Mouse (Mus musculus) intestine, embryonic 16.5 days (tissue): ENCODE results near the gene Ntm. TPM values are rescaled to one million over a fixed set of nuclear protein-coding genes. Genes with fewer than 3 reads are reported as not detected.

ENCODE experiments used
- ATAC-seq: fragments of 200-750 bp; cut with Nextera tagmentation; 2 replicates; pipeline ENCODE4 v1.8.0; 2017; ENCODE audit warnings: moderate TSS enrichment, moderate library complexity
- H3K27ac ChIP-seq: fragments of 300-500 bp; sonication (generic); 2 replicates; pipeline ENCODE4 v1.5.1; 2014; ENCODE audit warnings: mild to moderate bottlenecking, low read length
- H3K27me3 ChIP-seq: fragments of 300-500 bp; sonication (generic); replicated peaks from 2 replicates; pipeline ENCODE4 v1.6.1; 2014; ENCODE audit warnings: low read length, control low read depth, mixed read lengths; ENCODE audit not compliant: control insufficient read depth, insufficient read depth
- H3K36me3 ChIP-seq: fragments of 300-500 bp; sonication (generic); 2 replicates; pipeline ENCODE4 v1.6.1; 2014; ENCODE audit warnings: low read length, control low read depth; ENCODE audit not compliant: control insufficient read depth, insufficient read depth
- H3K4me1 ChIP-seq: fragments of 300-500 bp; sonication (generic); 2 replicates; pipeline ENCODE4 v1.6.1; 2014; ENCODE audit warnings: low read length, control low read depth, mixed read lengths; ENCODE audit not compliant: control insufficient read depth, insufficient read depth
- H3K4me2 ChIP-seq: fragments of 300-500 bp; sonication (generic); 2 replicates; pipeline ENCODE4 v1.6.1; 2014; ENCODE audit warnings: low read depth, low read length, control low read depth
- H3K4me3 ChIP-seq: fragments of 300-500 bp; sonication (generic); 2 replicates; pipeline ENCODE4 v1.5.1; 2014; ENCODE audit warnings: mild to moderate bottlenecking, low read length
- H3K9ac ChIP-seq: fragments of 300-500 bp; sonication (generic); 2 replicates; pipeline ENCODE4 v1.6.1; 2014; ENCODE audit warnings: low read depth, low read length
- H3K9me3 ChIP-seq: fragments of 300-500 bp; sonication (generic); 2 replicates; pipeline ENCODE4 v1.6.1; 2016; ENCODE audit warnings: low read length, control low read depth; ENCODE audit not compliant: control insufficient read depth
- WGBS: fragments of 180-500 bp; shearing (Covaris S2); extraction: QIAGEN DNeasy Blood & Tissue Kit; methylation state at CpG from one replicate; pipeline ENCODE4 v1.1.7; 2014; 5-methylcytosine and 5-hydroxymethylcytosine counted together
- polyA plus RNA-seq: library from polyadenylated mRNA; unstranded; fragments of >200 nt; fragmentation: Nextera tagmentation; extraction: Ambion mirVana; gene quantifications from 2 replicates; pipeline ENCODE4 v1.2.1, GENCODE M21; 2015

Ntm gene
- polyA plus RNA-seq, 1 experiment from 2014 or later: 5.5 TPM

DNA sequence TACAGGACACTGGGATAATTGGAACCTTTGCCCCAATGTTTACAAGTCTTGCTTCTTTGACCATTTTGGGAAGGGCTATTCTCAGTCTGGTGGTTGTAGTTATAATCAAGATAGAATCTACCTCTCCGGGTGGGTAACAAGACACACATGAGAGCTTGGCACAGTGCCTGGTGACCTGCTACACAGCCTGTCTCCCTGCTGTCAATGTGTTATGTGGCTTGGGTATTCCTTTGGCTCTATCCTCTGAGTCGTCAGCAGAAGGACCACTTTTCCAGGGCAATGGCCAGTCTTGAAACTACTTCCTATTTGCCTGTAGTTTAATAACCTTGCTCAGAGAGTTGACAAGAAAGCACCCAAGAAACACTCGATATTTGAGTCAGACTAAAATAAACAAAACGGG, 575.8 kb downstream of the Ntm start:
- WGBS: 58% methylated on average over 4 of the region's 4 CpGs
- Histone ChIP-seq H3K4me1 (no peaks in the 10 kb centered on the region), H3K27me3 (no peaks in the 10 kb centered on the region), H3K36me3 (no peaks in the 10 kb centered on the region), H3K9me3 (no peaks in the 10 kb centered on the region), H3K4me3 (no peak overlapping the region), H3K9ac (no peak overlapping the region), H3K27ac (no peak overlapping the region), H3K4me2 (no peak overlapping the region)
- ATAC-seq: no peak

DNA sequence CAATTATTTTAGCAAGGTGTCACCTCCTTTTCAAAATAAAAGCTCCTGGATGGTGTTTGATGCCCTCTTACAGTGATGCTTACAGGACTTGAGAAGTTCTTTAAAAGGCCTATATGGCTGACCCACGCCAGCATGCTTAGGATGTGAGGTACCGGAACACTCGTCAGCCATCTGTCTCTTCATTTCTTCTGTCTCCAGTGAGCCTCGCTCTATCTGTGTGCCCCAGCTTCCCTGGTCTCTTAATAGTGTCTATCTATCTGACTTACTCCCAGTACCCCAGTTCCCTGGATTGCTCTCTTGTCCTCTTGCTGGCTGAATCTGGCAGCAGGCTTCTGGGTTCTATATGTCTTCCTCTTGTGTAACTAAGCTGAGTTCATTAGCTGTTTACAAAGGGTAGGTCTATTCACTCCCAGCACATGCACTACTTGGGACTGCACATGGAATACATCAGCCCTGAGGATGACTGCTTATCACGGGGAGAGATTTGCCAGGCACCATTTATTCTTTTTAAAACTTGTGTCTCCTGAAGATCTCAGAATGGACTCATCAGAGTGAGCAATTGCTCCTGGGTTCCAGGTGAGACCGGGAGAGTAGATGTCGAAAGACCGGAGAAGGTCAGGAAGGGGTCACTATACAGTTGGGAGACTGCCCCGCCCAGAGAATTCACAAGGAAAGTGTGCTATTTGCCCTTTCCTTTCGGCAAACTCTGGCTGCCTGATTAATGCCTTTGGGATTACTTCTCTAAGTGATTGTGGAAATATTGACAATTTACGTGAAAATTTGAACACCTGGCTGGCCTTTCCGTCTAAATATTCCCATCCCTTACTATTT, 585.6 kb downstream of the Ntm start:
- Histone ChIP-seq H3K27me3 (no peaks in the 10 kb centered on the region), H3K4me2 (no peak overlapping the region), H3K4me1 (no peaks in the 10 kb centered on the region; the same call in 1 of the 2 replicates), H3K9me3 (no peaks in the 10 kb centered on the region), H3K27ac (no peak overlapping the region), H3K36me3 (no peaks in the 10 kb centered on the region), H3K9ac (no peak overlapping the region), H3K4me3 (no peak overlapping the region)
- ATAC-seq: peak; percentile 71; the same call in 1 of the 2 replicates
- 55% methylated on average over 12 of the region's 12 CpGs for WGBS

DNA sequence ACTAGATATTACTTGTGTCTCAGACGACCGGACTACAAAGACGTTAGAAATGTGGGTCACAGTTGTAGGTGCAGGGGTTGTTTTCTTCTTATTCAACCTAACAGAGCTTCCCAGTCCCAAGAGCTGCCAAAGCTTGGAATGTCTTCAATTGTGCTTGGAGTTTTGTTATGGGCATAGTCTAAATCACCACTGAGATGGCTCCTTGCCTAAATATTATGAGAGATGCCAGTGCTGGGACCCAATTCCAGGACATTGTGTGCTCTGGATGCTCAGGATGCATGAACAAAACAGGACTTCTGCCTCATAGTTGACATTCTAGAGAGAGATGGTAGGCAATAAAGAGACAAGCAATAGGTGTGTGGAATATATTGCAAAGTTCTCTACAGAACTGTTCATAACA, 591.6 kb downstream of the Ntm start:
- WGBS: 93% methylated on average over 3 of the region's 3 CpGs
- no peaks in the 10 kb centered on the region for H3K36me3 ChIP-seq
- no peaks in the 10 kb centered on the region for H3K9me3 ChIP-seq
- H3K4me1 ChIP-seq: no peaks in the 10 kb centered on the region
- no peak overlapping the region for H3K4me2 ChIP-seq
- no peak for ATAC-seq
- no peaks in the 10 kb centered on the region for H3K27me3 ChIP-seq
- no peak overlapping the region for H3K27ac ChIP-seq
- H3K4me3 ChIP-seq: no peak overlapping the region
- no peak overlapping the region for H3K9ac ChIP-seq

DNA sequence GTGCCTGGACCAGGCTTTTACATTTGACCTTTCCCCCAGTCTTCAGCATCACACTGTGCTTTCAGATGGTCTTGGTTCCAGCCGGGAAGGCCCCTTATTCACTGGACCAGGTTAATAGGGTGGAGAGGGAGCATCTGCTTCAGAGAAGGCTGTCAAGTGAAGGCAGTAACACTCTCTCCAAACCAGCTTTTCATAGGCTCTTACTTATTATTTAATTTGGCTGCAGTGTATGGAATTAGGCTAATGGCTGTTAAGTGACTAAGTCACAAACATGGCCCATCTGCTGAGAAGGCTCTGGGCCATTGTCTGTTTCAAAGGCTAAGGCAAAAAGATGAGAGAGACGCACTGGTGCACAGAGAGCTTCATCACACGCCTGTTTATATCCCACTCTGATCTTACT, 593.3 kb downstream of the Ntm start:
- Histone ChIP-seq H3K9ac (no peak overlapping the region), H3K4me3 (no peak overlapping the region), H3K4me1 (no peaks in the 10 kb centered on the region), H3K9me3 (no peaks in the 10 kb centered on the region), H3K4me2 (no peak overlapping the region), H3K36me3 (no peaks in the 10 kb centered on the region), H3K27ac (no peak overlapping the region), H3K27me3 (no peaks in the 10 kb centered on the region)
- ATAC-seq: no peak
- WGBS: 84% methylated on average over 3 of the region's 3 CpGs

DNA sequence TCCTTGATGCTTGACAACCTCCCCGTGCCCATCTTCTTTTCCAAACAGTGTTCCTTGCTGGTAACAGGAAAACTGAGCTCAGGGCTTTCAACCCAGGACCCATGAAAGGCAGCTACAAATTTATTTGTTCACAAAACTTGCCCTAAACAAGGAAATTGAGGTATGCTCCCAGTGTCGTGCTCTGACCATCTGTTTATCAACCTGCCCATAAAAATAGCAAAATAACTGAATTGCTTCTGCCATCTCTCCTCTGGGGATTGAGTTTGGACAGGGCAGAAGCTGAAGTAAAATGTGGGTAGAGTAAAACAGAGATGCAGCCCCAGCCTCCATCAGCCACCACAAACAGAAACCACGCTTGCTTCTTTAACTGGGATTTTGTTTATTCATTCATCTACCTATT, 594.6 kb downstream of the Ntm start:
- H3K4me3 ChIP-seq: no peak overlapping the region
- no peaks in the 10 kb centered on the region for H3K4me1 ChIP-seq
- H3K27me3 ChIP-seq: no peaks in the 10 kb centered on the region
- no peak for ATAC-seq
- no peak overlapping the region for H3K4me2 ChIP-seq
- WGBS: 46% methylated on average over 3 of the region's 3 CpGs
- H3K36me3 ChIP-seq: no peaks in the 10 kb centered on the region
- no peaks in the 10 kb centered on the region for H3K9me3 ChIP-seq
- no peak overlapping the region for H3K9ac ChIP-seq
- no peak overlapping the region for H3K27ac ChIP-seq

DNA sequence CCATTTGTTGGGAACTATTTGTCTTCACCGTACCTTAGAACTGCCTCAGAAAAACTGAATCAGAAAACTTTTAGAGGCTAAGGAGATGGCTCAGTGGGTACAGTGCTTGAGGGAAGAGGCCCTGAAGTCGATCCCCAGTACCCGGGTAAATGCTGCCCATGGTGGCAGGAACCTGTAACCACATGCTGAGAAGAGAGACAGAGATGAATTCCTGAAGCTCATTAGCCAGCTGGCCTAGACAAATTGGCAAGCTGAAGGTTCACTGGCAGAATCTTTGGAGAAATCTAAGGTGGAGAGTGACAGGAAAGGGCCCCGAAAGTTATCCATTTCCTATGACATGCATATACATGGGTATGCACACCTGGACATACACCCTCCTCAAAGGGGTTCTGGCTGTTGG, 605.1 kb downstream of the Ntm start:
- Histone ChIP-seq H3K4me3 (no peak overlapping the region), H3K4me1 (no peaks in the 10 kb centered on the region), H3K9ac (no peak overlapping the region), H3K9me3 (no peaks in the 10 kb centered on the region), H3K27ac (no peak overlapping the region), H3K27me3 (no peaks in the 10 kb centered on the region), H3K36me3 (no peaks in the 10 kb centered on the region), H3K4me2 (no peak overlapping the region)
- 81% methylated on average over 4 of the region's 4 CpGs for WGBS
- no peak for ATAC-seq

DNA sequence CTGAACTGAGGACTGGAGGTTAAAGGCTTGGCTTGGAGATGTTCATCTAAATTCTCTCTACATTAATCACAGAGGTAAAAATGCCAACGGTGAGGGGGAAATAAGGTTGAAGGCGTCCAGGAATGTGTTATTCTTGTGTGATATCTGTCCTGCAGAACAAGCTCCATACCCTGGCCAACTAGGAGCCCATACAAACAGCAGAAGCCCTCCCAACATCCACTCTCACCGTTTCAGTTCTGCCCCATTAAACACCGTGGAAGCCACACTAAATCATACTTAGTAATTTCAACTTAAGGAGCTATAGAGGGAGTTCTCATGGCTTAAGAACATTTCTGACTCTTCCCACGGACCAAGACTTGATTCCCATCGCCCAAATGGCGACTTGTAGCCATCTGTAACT, 620.6 kb downstream of the Ntm start:
- WGBS: 82% methylated on average over 7 of the region's 7 CpGs
- no peak overlapping the region for H3K4me2 ChIP-seq
- H3K9ac ChIP-seq: no peak overlapping the region
- H3K4me3 ChIP-seq: no peak overlapping the region
- ATAC-seq: no peak
- no peaks in the 10 kb centered on the region for H3K27me3 ChIP-seq
- no peaks in the 10 kb centered on the region for H3K9me3 ChIP-seq
- H3K27ac ChIP-seq: no peak overlapping the region
- no peaks in the 10 kb centered on the region for H3K4me1 ChIP-seq
- H3K36me3 ChIP-seq: no peaks in the 10 kb centered on the region

DNA sequence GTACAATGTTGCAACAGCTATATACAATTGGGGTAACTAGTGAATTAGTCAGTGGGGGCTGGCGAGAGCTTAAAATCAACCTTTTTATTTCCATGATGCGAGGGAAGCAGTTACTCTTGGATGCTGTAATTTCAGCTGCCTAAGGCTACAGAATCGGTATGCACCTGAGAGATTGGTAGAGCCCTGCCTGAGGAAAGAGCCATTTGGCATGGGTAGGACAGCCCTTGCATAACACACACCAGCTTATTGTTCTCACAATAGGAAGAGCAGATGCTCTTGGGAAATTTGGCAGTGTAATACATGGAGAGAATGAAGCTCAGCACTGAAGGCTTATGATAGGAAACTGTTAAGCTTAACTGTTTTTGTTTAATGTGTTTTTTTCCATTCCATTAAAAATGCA, 621.6 kb downstream of the Ntm start:
- Histone ChIP-seq H3K36me3 (no peaks in the 10 kb centered on the region), H3K4me1 (no peaks in the 10 kb centered on the region), H3K27ac (no peak overlapping the region), H3K9me3 (no peaks in the 10 kb centered on the region), H3K27me3 (no peaks in the 10 kb centered on the region), H3K4me2 (no peak overlapping the region), H3K9ac (no peak overlapping the region), H3K4me3 (no peak overlapping the region)
- WGBS: 91% methylated on average over 3 of the region's 3 CpGs
- ATAC-seq: no peak

DNA sequence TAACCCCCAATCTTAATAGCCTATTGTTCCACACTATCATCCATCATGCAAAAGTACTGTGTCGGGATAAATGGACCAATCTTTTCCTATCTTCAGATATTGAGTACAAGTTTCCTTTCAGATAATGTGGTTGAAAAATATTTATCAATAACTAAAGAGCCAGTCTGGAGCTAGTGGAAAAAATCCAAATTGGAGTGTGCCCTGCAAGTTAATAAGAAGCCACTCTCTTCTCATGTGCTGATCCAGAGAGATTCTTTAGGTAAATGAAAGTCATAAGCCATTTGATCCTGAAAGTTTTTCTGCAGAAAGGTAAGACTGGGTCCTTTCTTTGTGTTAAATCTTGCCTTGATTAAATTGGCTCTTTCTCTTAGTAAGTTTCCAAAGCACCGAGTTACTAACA, 627.3 kb downstream of the Ntm start:
- H3K9ac ChIP-seq: no peak overlapping the region
- ATAC-seq: no peak
- no peaks in the 10 kb centered on the region for H3K36me3 ChIP-seq
- H3K27me3 ChIP-seq: no peaks in the 10 kb centered on the region
- H3K27ac ChIP-seq: no peak overlapping the region
- H3K4me3 ChIP-seq: no peak overlapping the region
- no peak overlapping the region for H3K4me2 ChIP-seq
- 77% methylated on average over 2 of the region's 2 CpGs for WGBS
- H3K9me3 ChIP-seq: no peaks in the 10 kb centered on the region
- peaks cover 3% of the 10 kb centered on the region; the same call in 1 of the 2 replicates for H3K4me1 ChIP-seq
